Mouse (Mus musculus): ENCODE results near the gene Cdh4. TPM values are rescaled to one million over a fixed set of nuclear protein-coding genes. Genes with fewer than 3 reads are reported as not detected.

The Cdh4 gene
- polyA plus RNA-seq, 1 experiment = 0.36 TPM

DNA sequence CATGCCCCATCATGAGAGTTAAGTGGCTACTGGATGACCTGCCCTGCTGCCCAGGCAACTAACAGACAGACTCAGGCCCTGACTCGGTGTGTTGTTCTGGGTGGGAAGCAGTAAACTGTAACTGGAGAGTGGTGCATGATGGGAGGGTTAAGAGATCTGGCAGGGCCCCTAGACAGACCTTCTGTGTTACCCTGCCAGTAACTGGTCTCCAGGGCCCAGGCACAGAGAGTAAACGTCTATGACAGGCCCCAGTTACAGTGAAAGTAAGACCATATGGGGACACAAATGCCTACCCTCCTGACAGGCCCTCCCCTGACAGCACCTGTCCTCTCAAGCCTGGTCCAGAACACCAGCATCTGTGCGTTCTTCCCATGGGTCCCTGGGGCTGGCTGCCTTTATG is 420.4 kb downstream of the Cdh4 start:
- TF ChIP-seq CTCF (IDR thresholded peaks at IDR 0.05; ENCODE audit: control insufficient read depth, insufficient read depth, insufficient replicate concordance, low read depth, low read length) (no peak), POLR2A (IDR thresholded peaks at IDR 0.05; ENCODE audit: control insufficient read depth, low read depth, low read length) (no peak)
- no peaks in the 10 kb centered on the region for H3K27me3 ChIP-seq (ENCODE audit: control insufficient read depth, insufficient read depth, low read length)
- H3K27ac ChIP-seq (ENCODE audit: control insufficient read depth, insufficient read depth, low read depth, low read length) = no peak overlapping the region
- no peaks in the 10 kb centered on the region for H3K4me1 ChIP-seq (ENCODE audit: control insufficient read depth, insufficient read depth, low read length)
- H3K4me3 ChIP-seq (ENCODE audit: control insufficient read depth, low read depth, low read length) = no peak overlapping the region
- H3K36me3 ChIP-seq (ENCODE audit: control insufficient read depth, insufficient read depth, low read length) = no peaks in the 10 kb centered on the region

DNA sequence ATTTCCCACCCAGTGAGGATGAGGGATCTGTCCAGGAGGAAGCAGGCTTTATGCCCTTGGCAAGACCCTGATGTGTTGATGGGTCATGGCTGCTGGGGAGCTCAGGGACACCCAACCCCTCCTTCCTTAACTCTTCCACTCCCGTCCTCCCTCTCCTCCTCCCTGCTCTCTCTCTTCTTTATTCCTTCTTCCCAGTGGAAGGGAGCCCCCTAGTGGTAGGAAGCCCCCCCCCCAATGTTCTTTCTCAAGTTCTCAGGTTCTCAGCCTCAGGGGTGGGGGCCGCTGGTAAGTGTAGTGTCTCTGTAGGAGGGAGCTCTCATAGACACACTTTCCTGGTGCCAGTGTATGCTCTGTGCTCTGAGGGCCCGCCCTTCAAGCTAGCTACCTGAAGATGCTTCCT is 421.0 kb downstream of the Cdh4 start:
- Histone ChIP-seq H3K4me1 (ENCODE audit: control insufficient read depth, insufficient read depth, low read length) (no peaks in the 10 kb centered on the region), H3K27me3 (ENCODE audit: control insufficient read depth, insufficient read depth, low read length) (no peaks in the 10 kb centered on the region), H3K27ac (ENCODE audit: control insufficient read depth, insufficient read depth, low read depth, low read length) (no peak overlapping the region), H3K36me3 (ENCODE audit: control insufficient read depth, insufficient read depth, low read length) (no peaks in the 10 kb centered on the region), H3K4me3 (ENCODE audit: control insufficient read depth, low read depth, low read length) (no peak overlapping the region)
- TF ChIP-seq CTCF (IDR thresholded peaks at IDR 0.05; ENCODE audit: control insufficient read depth, insufficient read depth, insufficient replicate concordance, low read depth, low read length) = 0 out of 2 replicates have a peak, but pooled peaks have one; percentile 14
- TF ChIP-seq POLR2A (IDR thresholded peaks at IDR 0.05; ENCODE audit: control insufficient read depth, low read depth, low read length) = no peak

DNA sequence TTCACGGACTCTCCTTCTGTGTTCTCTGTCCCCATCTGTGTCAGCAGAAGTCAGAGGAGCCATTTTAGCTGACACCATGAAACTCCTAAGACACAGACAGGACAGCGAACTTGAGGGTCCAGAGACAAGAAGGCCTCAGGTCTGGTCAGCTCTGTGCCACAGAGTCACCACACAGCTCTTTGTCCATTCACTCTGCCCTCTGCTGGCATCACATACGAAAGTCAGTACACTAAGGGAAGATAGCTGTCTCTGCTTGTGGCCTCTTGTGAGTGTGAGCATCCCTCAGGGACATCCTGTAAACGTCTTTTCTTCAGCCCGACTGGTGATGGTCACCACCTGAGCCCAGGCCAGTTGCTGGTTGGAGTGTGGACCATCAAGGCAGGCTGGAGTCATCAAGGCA is 422.9 kb downstream of the Cdh4 start:
- H3K27ac ChIP-seq (ENCODE audit: control insufficient read depth, insufficient read depth, low read depth, low read length) = no peak overlapping the region
- no peaks in the 10 kb centered on the region for H3K27me3 ChIP-seq (ENCODE audit: control insufficient read depth, insufficient read depth, low read length)
- TF ChIP-seq POLR2A (IDR thresholded peaks at IDR 0.05; ENCODE audit: control insufficient read depth, low read depth, low read length) (no peak), CTCF (IDR thresholded peaks at IDR 0.05; ENCODE audit: control insufficient read depth, insufficient read depth, insufficient replicate concordance, low read depth, low read length) (no peak)
- H3K4me1 ChIP-seq (ENCODE audit: control insufficient read depth, insufficient read depth, low read length) = no peaks in the 10 kb centered on the region
- H3K4me3 ChIP-seq (ENCODE audit: control insufficient read depth, low read depth, low read length) = no peak overlapping the region
- H3K36me3 ChIP-seq (ENCODE audit: control insufficient read depth, insufficient read depth, low read length) = no peaks in the 10 kb centered on the region

DNA sequence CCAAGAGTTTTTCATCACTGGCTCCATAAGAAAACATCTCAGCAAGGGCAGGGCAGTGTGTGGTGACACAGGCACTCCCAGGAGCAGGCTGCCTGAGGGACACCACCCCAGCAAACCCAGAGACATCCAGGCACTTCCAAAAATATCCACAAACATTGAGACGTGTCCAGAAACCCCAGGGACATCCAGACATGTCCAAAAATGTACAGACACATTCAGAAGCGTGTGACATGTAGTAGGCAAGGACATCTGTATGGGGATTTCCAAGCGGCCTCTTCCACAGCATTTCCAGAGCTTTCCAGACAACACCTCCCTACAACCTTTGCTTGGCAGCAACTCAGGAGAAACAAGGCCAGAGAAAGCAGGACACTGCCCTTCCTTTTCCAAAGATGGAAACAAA is 425.4 kb downstream of the Cdh4 start:
- Histone ChIP-seq H3K27me3 (ENCODE audit: control insufficient read depth, insufficient read depth, low read length) (no peaks in the 10 kb centered on the region), H3K4me3 (ENCODE audit: control insufficient read depth, low read depth, low read length) (no peak overlapping the region), H3K4me1 (ENCODE audit: control insufficient read depth, insufficient read depth, low read length) (no peaks in the 10 kb centered on the region; the same call in 1 of the 2 replicates), H3K27ac (ENCODE audit: control insufficient read depth, insufficient read depth, low read depth, low read length) (no peak overlapping the region), H3K36me3 (ENCODE audit: control insufficient read depth, insufficient read depth, low read length) (no peaks in the 10 kb centered on the region)
- TF ChIP-seq CTCF (IDR thresholded peaks at IDR 0.05; ENCODE audit: control insufficient read depth, insufficient read depth, insufficient replicate concordance, low read depth, low read length) (no peak), POLR2A (IDR thresholded peaks at IDR 0.05; ENCODE audit: control insufficient read depth, low read depth, low read length) (no peak)

DNA sequence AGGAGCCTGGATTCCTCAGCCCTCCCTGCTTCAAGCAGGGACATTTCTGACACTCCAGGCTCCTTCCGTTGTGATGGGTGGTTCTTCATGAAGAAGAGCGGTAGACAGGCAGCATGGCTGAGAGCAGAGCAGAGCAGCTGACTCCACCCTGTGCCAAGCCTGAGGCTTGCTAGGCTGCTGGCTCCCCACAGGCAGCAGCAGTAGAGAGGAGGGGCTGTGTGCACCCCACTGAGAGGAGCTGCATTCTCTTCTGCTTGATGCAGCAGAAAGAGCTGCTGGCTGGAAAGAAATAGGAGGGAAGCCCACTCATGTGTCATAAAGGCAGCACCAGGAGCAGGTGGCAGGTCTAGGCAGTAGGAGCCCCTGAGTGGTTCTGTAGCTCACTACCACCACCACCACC is 427.6 kb downstream of the Cdh4 start:
- Histone ChIP-seq H3K4me3 (ENCODE audit: control insufficient read depth, low read depth, low read length) (no peak overlapping the region), H3K27me3 (ENCODE audit: control insufficient read depth, insufficient read depth, low read length) (no peaks in the 10 kb centered on the region), H3K27ac (ENCODE audit: control insufficient read depth, insufficient read depth, low read depth, low read length) (no peak overlapping the region), H3K36me3 (ENCODE audit: control insufficient read depth, insufficient read depth, low read length) (no peaks in the 10 kb centered on the region), H3K4me1 (ENCODE audit: control insufficient read depth, insufficient read depth, low read length) (no peaks in the 10 kb centered on the region; the same call in 1 of the 2 replicates)
- TF ChIP-seq POLR2A (IDR thresholded peaks at IDR 0.05; ENCODE audit: control insufficient read depth, low read depth, low read length) = no peak
- TF ChIP-seq CTCF (IDR thresholded peaks at IDR 0.05; ENCODE audit: control insufficient read depth, insufficient read depth, insufficient replicate concordance, low read depth, low read length) = no peak

DNA sequence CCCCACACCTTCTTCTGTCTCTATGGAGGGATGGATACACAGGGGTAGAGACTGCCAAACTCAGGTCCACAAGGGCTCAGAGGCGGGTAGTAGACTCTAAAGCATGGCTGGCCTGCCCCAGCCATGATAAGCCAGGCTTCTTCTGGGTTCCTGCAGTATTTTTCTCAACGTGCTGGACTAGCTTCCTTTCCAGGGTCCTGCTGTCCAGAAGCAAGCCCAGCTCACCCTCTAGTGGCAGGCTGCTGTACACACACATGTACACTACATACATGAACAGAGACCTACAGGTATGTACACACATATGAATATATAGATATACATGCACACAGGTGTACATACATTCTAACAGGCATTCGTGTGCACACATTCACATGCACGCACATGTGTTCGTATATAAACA is 430.5 kb downstream of the Cdh4 start:
- Histone ChIP-seq H3K27me3 (ENCODE audit: control insufficient read depth, insufficient read depth, low read length) (no peaks in the 10 kb centered on the region), H3K4me3 (ENCODE audit: control insufficient read depth, low read depth, low read length) (no peak overlapping the region), H3K27ac (ENCODE audit: control insufficient read depth, insufficient read depth, low read depth, low read length) (no peak overlapping the region), H3K4me1 (ENCODE audit: control insufficient read depth, insufficient read depth, low read length) (no peaks in the 10 kb centered on the region; the same call in 1 of the 2 replicates), H3K36me3 (ENCODE audit: control insufficient read depth, insufficient read depth, low read length) (no peaks in the 10 kb centered on the region)
- TF ChIP-seq CTCF (IDR thresholded peaks at IDR 0.05; ENCODE audit: control insufficient read depth, insufficient read depth, insufficient replicate concordance, low read depth, low read length) (peak; percentile 48; the same call in 1 of the 2 replicates), POLR2A (IDR thresholded peaks at IDR 0.05; ENCODE audit: control insufficient read depth, low read depth, low read length) (no peak)

DNA sequence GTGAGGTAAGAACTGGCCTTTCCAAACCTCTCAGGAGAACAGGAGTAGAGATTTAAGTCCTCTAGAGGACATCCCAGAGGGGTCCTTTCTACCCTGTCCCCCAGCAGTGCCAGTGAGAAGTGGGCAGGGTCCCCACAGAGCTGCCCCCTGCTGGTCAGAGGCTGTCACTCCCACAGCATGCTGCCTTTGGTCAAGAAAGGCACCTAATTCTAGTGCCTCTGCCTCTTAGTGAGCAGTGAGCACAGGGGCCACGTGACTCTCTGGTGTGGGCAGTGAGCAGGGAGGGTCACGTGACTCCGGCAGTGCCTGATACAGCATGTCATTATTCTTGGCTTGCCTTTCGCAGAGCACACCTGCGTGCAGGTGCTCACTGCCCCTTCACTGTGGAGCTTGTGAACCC is 431.1 kb downstream of the Cdh4 start:
- no peak overlapping the region for H3K27ac ChIP-seq (ENCODE audit: control insufficient read depth, insufficient read depth, low read depth, low read length)
- H3K4me3 ChIP-seq (ENCODE audit: control insufficient read depth, low read depth, low read length) = no peak overlapping the region
- no peaks in the 10 kb centered on the region; the same call in 1 of the 2 replicates for H3K4me1 ChIP-seq (ENCODE audit: control insufficient read depth, insufficient read depth, low read length)
- H3K36me3 ChIP-seq (ENCODE audit: control insufficient read depth, insufficient read depth, low read length) = no peaks in the 10 kb centered on the region
- TF ChIP-seq CTCF (IDR thresholded peaks at IDR 0.05; ENCODE audit: control insufficient read depth, insufficient read depth, insufficient replicate concordance, low read depth, low read length) = peak; percentile 79; the same call in 1 of the 2 replicates
- TF ChIP-seq POLR2A (IDR thresholded peaks at IDR 0.05; ENCODE audit: control insufficient read depth, low read depth, low read length) = no peak
- H3K27me3 ChIP-seq (ENCODE audit: control insufficient read depth, insufficient read depth, low read length) = no peaks in the 10 kb centered on the region

DNA sequence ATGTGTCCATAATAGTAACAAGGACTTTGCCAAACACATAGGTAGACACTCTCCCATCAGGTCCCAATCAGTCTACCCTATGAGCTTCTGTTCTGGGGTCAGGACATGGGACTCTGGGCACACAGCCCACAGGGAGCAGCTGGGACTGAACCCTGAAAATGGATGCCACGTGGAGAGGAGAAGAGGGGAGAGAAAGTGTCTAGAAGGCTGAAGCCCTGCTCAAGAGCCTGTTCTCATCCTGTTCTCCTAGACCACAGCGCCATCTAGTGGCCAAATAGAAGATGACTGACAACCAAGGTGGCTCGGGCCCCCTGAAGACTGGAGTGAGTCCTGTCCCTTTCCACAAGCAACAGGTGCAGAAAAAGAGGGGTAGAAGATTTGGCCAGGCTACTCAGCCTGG is 432.9 kb downstream of the Cdh4 start:
- Histone ChIP-seq H3K4me3 (ENCODE audit: control insufficient read depth, low read depth, low read length) (no peak overlapping the region), H3K4me1 (ENCODE audit: control insufficient read depth, insufficient read depth, low read length) (no peaks in the 10 kb centered on the region; the same call in 1 of the 2 replicates), H3K36me3 (ENCODE audit: control insufficient read depth, insufficient read depth, low read length) (no peaks in the 10 kb centered on the region), H3K27ac (ENCODE audit: control insufficient read depth, insufficient read depth, low read depth, low read length) (no peak overlapping the region), H3K27me3 (ENCODE audit: control insufficient read depth, insufficient read depth, low read length) (no peaks in the 10 kb centered on the region)
- TF ChIP-seq POLR2A (IDR thresholded peaks at IDR 0.05; ENCODE audit: control insufficient read depth, low read depth, low read length) (no peak), CTCF (IDR thresholded peaks at IDR 0.05; ENCODE audit: control insufficient read depth, insufficient read depth, insufficient replicate concordance, low read depth, low read length) (peak; percentile 88)

Data from testis, adult 2 months (tissue).